Mouse (Mus musculus) E14TG2a.4 (cell line): ENCODE results near the gene Padi4.

Experiments used
- H3K27me3 ChIP-seq: 2 replicates; pipeline ENCODE4 v1.6.1; 2014; ENCODE audit warnings: low read length, control low read depth; ENCODE audit not compliant: insufficient read depth
- H3K36me3 ChIP-seq: 2 replicates; pipeline ENCODE4 v1.6.1; 2014; ENCODE audit warnings: low read length, control low read depth; ENCODE audit not compliant: insufficient read depth
- H3K4me1 ChIP-seq: replicated peaks from 2 replicates; pipeline ENCODE4 v1.6.1; 2014; ENCODE audit warnings: low read depth, low read length, control low read depth
- H3K4me3 ChIP-seq: replicated peaks from 2 replicates; pipeline ENCODE4 v1.5.1; 2014; ENCODE audit warnings: mild to moderate bottlenecking, low read length
- H3K9me3 ChIP-seq: 2 replicates; pipeline ENCODE4 v1.6.1; 2014; ENCODE audit warnings: low read length, control low read depth
- CTCF ChIP-seq: conservative IDR thresholded peaks from 2 replicates; pipeline ENCODE4 v1.5.1; 2014; ENCODE audit warnings: low read length
- NANOG ChIP-seq: IDR thresholded peaks from 2 replicates; pipeline ENCODE4 v1.6.1; 2014; ENCODE audit warnings: borderline replicate concordance, low read length, mixed read lengths
- POU5F1 ChIP-seq: IDR thresholded peaks from 2 replicates; pipeline ENCODE4 v1.6.1; 2014; ENCODE audit warnings: low read length, borderline replicate concordance

Padi4 gene

GRCm38 (mm10) chr4:140701049-140701715 lies 72.9 kb downstream of the Padi4 start:
- Histone ChIP-seq H3K4me1 (peaks cover 55% of the 10 kb centered on the region), H3K9me3 (no peaks in the 10 kb centered on the region)
- no peak for TF ChIP-seq CTCF
- TF ChIP-seq NANOG = no peak
- no peak for TF ChIP-seq POU5F1

GRCm38 (mm10) chr4:140700269-140701018 lies 73.6 kb downstream of the Padi4 start, which contains the start of gene Rcc2:
Gene Rcc2, plus strand, starts transcription at chr4:140700541.
- peaks cover 51% of the 10 kb centered on the region for H3K4me1 ChIP-seq
- H3K36me3 ChIP-seq = peaks cover 18% of the 10 kb centered on the region
- no peak for TF ChIP-seq CTCF
- no peak for TF ChIP-seq POU5F1
- no peak for TF ChIP-seq NANOG
- no peaks in the 10 kb centered on the region for H3K9me3 ChIP-seq
- H3K4me3 ChIP-seq = peak within 1 kb of the TSS; percentile 89
- no peaks in the 10 kb centered on the region for H3K27me3 ChIP-seq

More at GRCm38 (mm10) chr4:140701049-140701715, 72.9 kb downstream of the Padi4 start:
- H3K4me3 ChIP-seq = peak overlapping the region; percentile 89
- no peaks in the 10 kb centered on the region for H3K27me3 ChIP-seq
- peaks cover 25% of the 10 kb centered on the region for H3K36me3 ChIP-seq

GRCm38 (mm10) chr4:140699441-140700127 lies 74.5 kb downstream of the Padi4 start:
- no peak for TF ChIP-seq POU5F1
- TF ChIP-seq CTCF = no peak
- no peak for TF ChIP-seq NANOG
- H3K4me3 ChIP-seq = peak overlapping the region; percentile 89
- peaks cover 9% of the 10 kb centered on the region for H3K36me3 ChIP-seq
- H3K9me3 ChIP-seq = no peaks in the 10 kb centered on the region
- peaks cover 51% of the 10 kb centered on the region for H3K4me1 ChIP-seq
- H3K27me3 ChIP-seq = no peaks in the 10 kb centered on the region
